Mouse (Mus musculus) hindbrain, postnatal 0 days (tissue): Measurements from ENCODE around the gene Gsk3a. TPM values are rescaled to one million over a fixed set of nuclear protein-coding genes. Genes with fewer than 3 reads are reported as not detected.

Experiments used
- ATAC-seq: fragments of 200-750 bp; cut with Nextera tagmentation; 2 replicates; pipeline ENCODE4 v1.8.0; 2017; ENCODE audit warnings: mild to moderate bottlenecking, moderate TSS enrichment, moderate library complexity
- DNase-seq: peaks from one replicate; pipeline ENCODE4 v3.0.0-alpha.2; 2015; ENCODE audit warnings: low spot score
- H3K27ac ChIP-seq: fragments of 300-500 bp; sonication (generic); 2 replicates; pipeline ENCODE4 v1.5.1; 2014; ENCODE audit warnings: mild to moderate bottlenecking
- H3K27me3 ChIP-seq: fragments of 300-500 bp; sonication (generic); 2 replicates; pipeline ENCODE4 v1.6.1; 2014; ENCODE audit warnings: low read length, mixed read lengths; ENCODE audit not compliant: insufficient read depth
- H3K36me3 ChIP-seq: fragments of 300-500 bp; sonication (generic); 2 replicates; pipeline ENCODE4 v1.6.1; 2014; ENCODE audit warnings: low read length, mixed read lengths; ENCODE audit not compliant: insufficient read depth
- H3K4me1 ChIP-seq: fragments of 300-500 bp; sonication (generic); 2 replicates; pipeline ENCODE4 v1.6.1; 2014; ENCODE audit warnings: antibody characterized with exemption, low read length, mixed read lengths; ENCODE audit not compliant: insufficient read depth
- H3K4me2 ChIP-seq: fragments of 300-500 bp; sonication (generic); 2 replicates; pipeline ENCODE4 v1.6.1; 2014; ENCODE audit warnings: low read depth, mild to moderate bottlenecking, low read length, moderate library complexity, mixed read lengths
- H3K4me3 ChIP-seq: fragments of 300-500 bp; sonication (generic); 2 replicates; pipeline ENCODE4 v1.5.1; 2014; ENCODE audit warnings: low read length
- H3K9ac ChIP-seq: fragments of 300-500 bp; sonication (generic); replicated peaks from 2 replicates; pipeline ENCODE4 v1.6.1; 2014; ENCODE audit warnings: mild to moderate bottlenecking, low read length, moderate library complexity, mixed read lengths
- H3K9me3 ChIP-seq: fragments of 300-500 bp; sonication (generic); 2 replicates; pipeline ENCODE4 v1.6.1; 2016; ENCODE audit warnings: low read length, mixed read lengths
- CTCF ChIP-seq: IDR thresholded peaks from 2 replicates; pipeline ENCODE4 v1.5.1; 2016; ENCODE audit warnings: antibody characterized with exemption, control low read depth, low read depth
- WGBS: fragments of 180-500 bp; shearing (Covaris S2); extraction: QIAGEN DNeasy Blood & Tissue Kit; methylation state at CpG from one replicate; pipeline ENCODE4 v1.1.7; 2014; 5-methylcytosine and 5-hydroxymethylcytosine counted together
- polyA plus RNA-seq: library from polyadenylated mRNA; unstranded; fragments of >200 nt; fragmentation: Nextera tagmentation; extraction: Ambion mirVana; gene quantifications from 2 replicates; pipeline ENCODE4 v1.2.1, GENCODE M21; 2015
- total RNA-seq: library from RNA; depleted of rRNA; stranded (reverse); fragments of >200 nt; gene quantifications from 2 replicates; pipeline ENCODE4 v1.2.3, GENCODE M21; 2014

Gsk3a gene
- total and polyA plus RNA-seq, 2 experiments from 2014 or later = 19.8 to 151 TPM

DNA sequence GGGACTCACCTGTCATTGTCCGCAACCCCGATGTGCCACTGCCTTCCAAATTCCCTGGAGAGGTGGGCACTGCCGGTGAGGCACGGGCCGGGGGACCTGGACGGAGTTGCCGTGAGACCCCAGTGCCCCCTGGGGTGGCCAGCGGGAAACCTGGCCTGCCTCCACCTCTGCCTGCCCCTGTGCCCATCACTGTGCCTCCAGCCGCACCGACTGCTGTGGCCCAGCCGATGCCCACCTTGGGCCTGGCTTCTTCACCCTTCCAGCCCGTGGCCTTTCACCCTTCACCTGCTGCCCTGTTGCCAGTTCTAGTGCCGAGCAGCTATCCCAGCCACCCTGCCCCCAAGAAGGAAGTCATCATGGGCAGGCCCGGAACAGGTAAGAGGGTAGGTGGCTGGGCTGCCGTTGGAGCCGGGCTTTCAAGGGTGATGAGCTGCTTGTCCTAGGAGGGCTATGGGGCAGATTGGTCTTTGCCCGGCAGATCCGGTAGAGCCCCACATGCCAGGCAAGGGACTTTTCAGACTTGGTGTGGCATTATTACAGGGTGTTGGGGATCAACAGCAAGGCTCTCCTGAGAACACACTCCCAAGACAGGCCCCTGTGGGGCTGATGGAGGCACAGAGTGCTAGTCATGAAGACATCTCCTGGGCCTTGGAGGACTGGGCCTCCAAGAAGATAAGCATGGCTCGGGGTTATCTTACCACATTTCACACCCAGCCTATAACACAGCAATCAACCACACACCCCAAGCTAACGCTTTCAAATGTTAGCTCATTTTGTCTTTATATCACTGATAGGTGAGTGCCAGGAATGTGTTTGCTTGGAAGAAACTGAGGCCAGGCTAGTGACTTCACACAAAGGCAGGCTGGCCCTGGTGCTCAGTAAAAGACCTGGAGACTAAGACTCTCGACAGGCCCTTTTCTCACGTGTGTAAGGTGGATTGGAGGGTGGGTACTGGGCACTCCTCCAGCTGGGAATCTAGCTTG lies 35.9 kb upstream of the Gsk3a start:
- 90% methylated on average over 22 of the region's 22 CpGs for WGBS
- no peaks in the 10 kb centered on the region for H3K27me3 ChIP-seq
- TF ChIP-seq CTCF = no peak
- H3K27ac ChIP-seq = no peak overlapping the region
- no peaks in the 10 kb centered on the region for H3K9me3 ChIP-seq
- ATAC-seq (no peak), DNase-seq (no peak)
- H3K36me3 ChIP-seq = peaks cover 21% of the 10 kb centered on the region; the same call in 1 of the 2 replicates
- peaks cover 20% of the 10 kb centered on the region for H3K4me1 ChIP-seq
- H3K4me2 ChIP-seq = no peak overlapping the region
- no peak overlapping the region for H3K4me3 ChIP-seq
- H3K9ac ChIP-seq = peak overlapping the region; percentile 35

DNA sequence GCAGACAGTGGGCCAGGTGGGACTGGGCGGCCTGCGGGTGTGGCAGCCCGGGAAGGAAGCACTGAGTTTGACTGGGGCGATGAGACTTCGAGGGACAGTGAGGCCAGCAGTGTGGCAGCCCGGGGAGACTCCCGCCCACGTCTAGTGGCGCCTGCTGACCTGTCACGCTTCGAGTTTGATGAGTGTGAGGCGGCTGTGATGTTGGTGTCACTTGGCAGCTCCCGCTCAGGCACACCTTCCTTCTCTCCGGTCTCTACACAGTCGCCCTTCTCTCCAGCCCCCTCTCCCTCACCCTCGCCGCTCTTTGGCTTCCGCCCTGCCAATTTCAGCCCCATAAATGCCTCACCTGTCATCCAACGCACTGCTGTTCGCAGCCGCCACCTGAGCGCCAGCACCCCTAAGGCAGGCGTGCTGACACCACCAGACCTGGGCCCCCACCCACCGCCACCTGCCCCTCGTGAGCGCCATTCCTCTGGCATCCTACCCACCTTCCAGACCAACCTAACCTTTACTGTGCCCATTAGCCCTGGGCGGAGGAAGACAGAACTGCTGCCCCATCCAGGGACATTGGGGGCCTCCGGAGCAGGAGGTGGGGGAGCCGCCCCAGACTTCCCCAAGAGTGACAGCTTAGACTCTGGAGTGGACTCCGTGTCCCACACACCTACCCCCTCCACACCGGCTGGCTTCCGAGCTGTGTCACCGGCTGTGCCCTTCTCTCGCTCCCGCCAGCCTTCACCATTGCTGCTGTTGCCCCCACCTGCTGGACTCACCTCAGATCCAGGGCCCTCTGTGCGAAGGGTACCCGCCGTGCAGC lies 35.0 kb upstream of the Gsk3a start:
- no peak for DNase-seq
- H3K4me3 ChIP-seq = no peak overlapping the region
- no peak for TF ChIP-seq CTCF
- no peak for ATAC-seq
- H3K4me2 ChIP-seq = no peak overlapping the region
- no peaks in the 10 kb centered on the region for H3K27me3 ChIP-seq
- H3K27ac ChIP-seq = no peak overlapping the region
- H3K4me1 ChIP-seq = peaks cover 17% of the 10 kb centered on the region
- peaks cover 21% of the 10 kb centered on the region; the same call in 1 of the 2 replicates for H3K36me3 ChIP-seq
- H3K9me3 ChIP-seq = no peaks in the 10 kb centered on the region
- H3K9ac ChIP-seq = no peak overlapping the region; the same call in 1 of the 2 replicates
- 90% methylated on average over 38 of the region's 38 CpGs for WGBS

- H3K4me2 ChIP-seq = no peak overlapping the region
- no peak overlapping the region for H3K4me3 ChIP-seq
- TF ChIP-seq CTCF = no peak
- DNase-seq (no peak), ATAC-seq (no peak)
- peaks cover 14% of the 10 kb centered on the region for H3K4me1 ChIP-seq
- no peak overlapping the region for H3K9ac ChIP-seq
- 90% methylated on average over 30 of the region's 30 CpGs for whole genome bisulfite sequencing
- no peak overlapping the region for H3K27ac ChIP-seq
- peaks cover 21% of the 10 kb centered on the region; the same call in 1 of the 2 replicates for H3K36me3 ChIP-seq
- no peaks in the 10 kb centered on the region for H3K27me3 ChIP-seq
- no peaks in the 10 kb centered on the region for H3K9me3 ChIP-seq
These were observed 34.2 kb upstream of the Gsk3a start for GRCm38 (mm10) chr7:25271651-25272444.

GRCm38 (mm10) chr7:25270652-25271633 lies 33.3 kb upstream of the Gsk3a start:
- no peak for ATAC-seq
- no peak overlapping the region for H3K27ac ChIP-seq
- H3K36me3 ChIP-seq = peaks cover 21% of the 10 kb centered on the region; the same call in 1 of the 2 replicates
- H3K9me3 ChIP-seq = no peaks in the 10 kb centered on the region
- H3K27me3 ChIP-seq = no peaks in the 10 kb centered on the region
- TF ChIP-seq CTCF = no peak
- WGBS = 88% methylated on average over 35 of the region's 35 CpGs
- no peak overlapping the region for H3K9ac ChIP-seq
- H3K4me3 ChIP-seq = no peak overlapping the region
- peaks cover 14% of the 10 kb centered on the region for H3K4me1 ChIP-seq
- no peak overlapping the region for H3K4me2 ChIP-seq
- no peak for DNase-seq

GRCm38 (mm10) chr7:25269545-25270271 lies 32.1 kb upstream of the Gsk3a start:
- ATAC-seq (no peak), DNase-seq (no peak)
- Histone ChIP-seq H3K4me2 (peak overlapping the region; percentile 91), H3K9me3 (no peaks in the 10 kb centered on the region), H3K4me1 (peaks cover 14% of the 10 kb centered on the region), H3K36me3 (peaks cover 21% of the 10 kb centered on the region; the same call in 1 of the 2 replicates), H3K27me3 (no peaks in the 10 kb centered on the region), H3K27ac (peak overlapping the region; percentile 91; the same call in 1 of the 2 replicates), H3K9ac (peak overlapping the region; percentile 81; the same call in 1 of the 2 replicates), H3K4me3 (peak overlapping the region; percentile 78)
- no peak for TF ChIP-seq CTCF
- WGBS = 79% methylated on average over 8 of the region's 8 CpGs
